Mouse (Mus musculus) gastrocnemius, postnatal 14 days (tissue): ENCODE results near the gene Hcrt. TPM values are rescaled to one million over a fixed set of nuclear protein-coding genes. Genes with fewer than 3 reads are reported as not detected.

Experiments
- DNase-seq: peaks from one replicate; pipeline ENCODE4 v3.0.0; 2021; ENCODE audit warnings: mixed read lengths
- intact Hi-C: fragments of 180-260 bp; cut with DNase I; formaldehyde crosslinking; loops from one replicate; pipeline ENCODE4 v1.15.1; 2025; ENCODE audit warnings: low total_unique reads
- total RNA-seq, 2 experiments: library from RNA; stranded (reverse); gene quantifications; 2 replicates each; pipeline ENCODE4 v1.2.3; 2021

Gene Hcrt
- total RNA-seq, 2 experiments from 2014 or later: not detected

- intact Hi-C loops: no loop called here
- no peak for DNase-seq
Observed at GRCm38 (mm10) chr11:100738749-100739148, 24.0 kb downstream of the Hcrt start.

- intact Hi-C loops: no loop called here
- peak; percentile 99 for DNase-seq
Observed at GRCm38 (mm10) chr11:100738066-100738604, 24.6 kb downstream of the Hcrt start, which contains the start of gene Rab5c. Gene Rab5c (minus strand): TSS chr11:100738215.

GRCm38 (mm10) chr11:100737105-100737733, 25.5 kb downstream of the Hcrt start:
- intact Hi-C loops: no loop called here
- DNase-seq: no peak

GRCm38 (mm10) chr11:100736746-100737080, 26.0 kb downstream of the Hcrt start:
- intact Hi-C loops: no loop called here
- DNase-seq: no peak

- DNase-seq: no peak
- intact Hi-C loops: no loop called here
Observed at GRCm38 (mm10) chr11:100735954-100736745, 26.6 kb downstream of the Hcrt start.

- intact Hi-C loops: no loop called here
- DNase-seq: no peak
Observed at GRCm38 (mm10) chr11:100735134-100735865, 27.4 kb downstream of the Hcrt start.

GRCm38 (mm10) chr11:100730477-100731205, 32.1 kb downstream of the Hcrt start:
- no peak for DNase-seq
- intact Hi-C loops: no loop called here

- intact Hi-C loops: no loop called here
- no peak for DNase-seq
Observed at GRCm38 (mm10) chr11:100729976-100730375, 32.8 kb downstream of the Hcrt start.

- intact Hi-C loops: no loop called here
- no peak for DNase-seq
Observed at GRCm38 (mm10) chr11:100728601-100729000, 34.1 kb downstream of the Hcrt start.

GRCm38 (mm10) chr11:100727201-100727600, 35.5 kb downstream of the Hcrt start:
- DNase-seq: no peak
- intact Hi-C loops: no loop called here

- intact Hi-C loops: no loop called here
- no peak for DNase-seq
Observed at GRCm38 (mm10) chr11:100724919-100725512, 37.7 kb downstream of the Hcrt start.

GRCm38 (mm10) chr11:100722493-100723028, 40.2 kb downstream of the Hcrt start:
- DNase-seq: no peak
- intact Hi-C loops: no loop called here

- intact Hi-C loops: no loop called here
- no peak for DNase-seq
Observed at GRCm38 (mm10) chr11:100721776-100722492, 40.8 kb downstream of the Hcrt start.

- intact Hi-C loops: no loop called here
- DNase-seq: no peak
Observed at GRCm38 (mm10) chr11:100721254-100721653, 41.5 kb downstream of the Hcrt start.

- intact Hi-C loops: no loop called here
- DNase-seq: no peak
Observed at GRCm38 (mm10) chr11:100720345-100720744, 42.4 kb downstream of the Hcrt start.

- no peak for DNase-seq
- intact Hi-C loops: no loop called here
Observed at GRCm38 (mm10) chr11:100719893-100720292, 42.8 kb downstream of the Hcrt start.

- no peak for DNase-seq
- intact Hi-C loops: no loop called here
Observed at GRCm38 (mm10) chr11:100719312-100719711, 43.4 kb downstream of the Hcrt start.

GRCm38 (mm10) chr11:100718866-100719265, 43.9 kb downstream of the Hcrt start:
- intact Hi-C loops: no loop called here
- no peak for DNase-seq
